Mouse (Mus musculus): ENCODE measurements around the gene Col4a6.

GRCm38 (mm10) chrX:141156696-141157095 is 317.2 kb downstream of the Col4a6 start:
- no peak for TF ChIP-seq CTCF (IDR thresholded peaks at IDR 0.05; ENCODE audit: borderline replicate concordance, insufficient read depth, low read length)
- TF ChIP-seq POLR2A (IDR thresholded peaks at IDR 0.05; ENCODE audit: low read depth, low read length): no peak

Data from embryonic fibroblast, embryonic 13.5 days (primary cell).